Mouse (Mus musculus) midbrain, embryonic 10.5 days (tissue): ENCODE results near the gene H2-T24. TPM values are rescaled to one million over a fixed set of nuclear protein-coding genes. Genes with fewer than 3 reads are reported as not detected.
"Not testable (repeated sequence)": the region's sequence is repeated elsewhere in the genome, so short reads cannot be mapped to it uniquely, and the experiment has no call there.

ENCODE experiments used
- DNase-seq: peaks from one replicate; pipeline ENCODE4 v3.0.0-alpha.2; 2017; ENCODE audit warnings: low spot score
- H3K27ac ChIP-seq: fragments of 300-500 bp; sonication (generic); replicated peaks from 2 replicates; pipeline ENCODE4 v1.5.1; 2016; ENCODE audit warnings: mild to moderate bottlenecking
- H3K27me3 ChIP-seq: fragments of 300-500 bp; sonication (generic); 2 replicates; pipeline ENCODE4 v1.6.1; 2016; ENCODE audit warnings: low read depth, mild to moderate bottlenecking; ENCODE audit not compliant: poor library complexity, severe bottlenecking
- H3K36me3 ChIP-seq: fragments of 300-500 bp; sonication (generic); 2 replicates; pipeline ENCODE4 v1.6.1; 2016; ENCODE audit warnings: mild to moderate bottlenecking, moderate library complexity
- H3K4me1 ChIP-seq: fragments of 300-500 bp; sonication (generic); 2 replicates; pipeline ENCODE4 v1.6.1; 2016
- H3K4me3 ChIP-seq: fragments of 300-500 bp; sonication (generic); 2 replicates; pipeline ENCODE4 v1.5.1; 2016; ENCODE audit warnings: mild to moderate bottlenecking, moderate library complexity
- H3K9me3 ChIP-seq: fragments of 300-500 bp; sonication (generic); replicated peaks from 2 replicates; pipeline ENCODE4 v1.6.1; 2016; ENCODE audit warnings: mild to moderate bottlenecking
- WGBS: fragments of 180-500 bp; shearing (Covaris S2); methylation state at CpG from one replicate; pipeline ENCODE4 v1.1.7; 2016; 5-methylcytosine and 5-hydroxymethylcytosine counted together
- polyA plus RNA-seq: library from polyadenylated mRNA; unstranded; fragments of >200 nt; fragmentation: Nextera tagmentation; extraction: Ambion mirVana; gene quantifications from 2 replicates; pipeline ENCODE4 v1.2.1, GENCODE M21; 2016

The H2-T24 gene
- polyA plus RNA-seq, 1 experiment from 2014 or later = 4.4 TPM

GRCm38 (mm10) chr17:36019519-36019918 lies 841 bp downstream of the H2-T24 start:
- Histone ChIP-seq H3K4me1 (peaks cover 12% of the 10 kb centered on the region), H3K9me3 (no peaks in the 10 kb centered on the region; the same call in 1 of the 2 replicates), H3K4me3 (no peak overlapping the region), H3K27ac (no peak overlapping the region), H3K36me3 (peaks cover 14% of the 10 kb centered on the region), H3K27me3 (no peaks in the 10 kb centered on the region)
- 76% methylated on average over 3 of the region's 3 CpGs for WGBS
- no peak for DNase-seq

- Histone ChIP-seq H3K4me3 (no peak overlapping the region), H3K36me3 (peaks cover 19% of the 10 kb centered on the region), H3K9me3 (no peaks in the 10 kb centered on the region; the same call in 1 of the 2 replicates), H3K27ac (no peak overlapping the region), H3K4me1 (peaks cover 12% of the 10 kb centered on the region), H3K27me3 (no peaks in the 10 kb centered on the region)
- DNase-seq = no peak
- WGBS = 73% methylated on average over 2 of the region's 2 CpGs
Observed at GRCm38 (mm10) chr17:36018979-36019378, 1.4 kb downstream of the H2-T24 start.

- WGBS = 95% methylated on average over 5 of the region's 5 CpGs
- H3K9me3 ChIP-seq = no peaks in the 10 kb centered on the region; the same call in 1 of the 2 replicates
- H3K4me1 ChIP-seq = peaks cover 12% of the 10 kb centered on the region
- H3K4me3 ChIP-seq = no peak overlapping the region
- H3K27ac ChIP-seq = no peak overlapping the region
- no peak for DNase-seq
- H3K27me3 ChIP-seq = no peaks in the 10 kb centered on the region
- H3K36me3 ChIP-seq = peaks cover 20% of the 10 kb centered on the region
Observed at GRCm38 (mm10) chr17:36017046-36017445, 3.3 kb downstream of the H2-T24 start.

- no peaks in the 10 kb centered on the region; the same call in 1 of the 2 replicates for H3K9me3 ChIP-seq
- 94% methylated on average over 5 of the region's 5 CpGs for WGBS
Observed at GRCm38 (mm10) chr17:36014977-36015376, 5.4 kb downstream of the H2-T24 start.

GRCm38 (mm10) chr17:36004409-36004808 lies 16.0 kb downstream of the H2-T24 start:
- not testable (repeated sequence) for H3K4me3 ChIP-seq, H3K27ac ChIP-seq, H3K27me3 ChIP-seq, DNase-seq, H3K4me1 ChIP-seq
- Histone ChIP-seq H3K36me3 (peaks cover 27% of the 10 kb centered on the region), H3K9me3 (peaks cover 14% of the 10 kb centered on the region)
- WGBS = 96% methylated on average over 7 of the region's 7 CpGs

More at GRCm38 (mm10) chr17:36014977-36015376, 5.4 kb downstream of the H2-T24 start:
- no peak for DNase-seq
- no peaks in the 10 kb centered on the region for H3K4me1 ChIP-seq
- no peaks in the 10 kb centered on the region for H3K27me3 ChIP-seq
- H3K36me3 ChIP-seq = peaks cover 20% of the 10 kb centered on the region
- H3K4me3 ChIP-seq = no peak overlapping the region
- no peak overlapping the region for H3K27ac ChIP-seq

- WGBS = 93% methylated on average over 7 of the region's 7 CpGs
- Histone ChIP-seq H3K9me3 (peaks cover 14% of the 10 kb centered on the region), H3K36me3 (peaks cover 27% of the 10 kb centered on the region), H3K4me1 (no peaks in the 10 kb centered on the region), H3K27me3 (no peaks in the 10 kb centered on the region), H3K27ac (no peak overlapping the region), H3K4me3 (no peak overlapping the region)
- no peak for DNase-seq
Observed at GRCm38 (mm10) chr17:36003331-36003730, 17.0 kb downstream of the H2-T24 start.

GRCm38 (mm10) chr17:36001966-36002365 lies 18.4 kb downstream of the H2-T24 start:
- 93% methylated on average over 6 of the region's 6 CpGs for WGBS
- Histone ChIP-seq H3K27ac (no peak overlapping the region), H3K4me3 (no peak overlapping the region), H3K4me1 (peaks cover 8% of the 10 kb centered on the region), H3K27me3 (no peaks in the 10 kb centered on the region), H3K36me3 (peaks cover 26% of the 10 kb centered on the region), H3K9me3 (peaks cover 14% of the 10 kb centered on the region)
- DNase-seq = no peak

GRCm38 (mm10) chr17:36001121-36001897 lies 19.1 kb downstream of the H2-T24 start:
- Histone ChIP-seq H3K27me3 (no peaks in the 10 kb centered on the region), H3K36me3 (peaks cover 20% of the 10 kb centered on the region), H3K4me3 (no peak overlapping the region), H3K9me3 (peaks cover 7% of the 10 kb centered on the region), H3K4me1 (peaks cover 10% of the 10 kb centered on the region), H3K27ac (no peak overlapping the region)
- no peak for DNase-seq
- WGBS = 98% methylated on average over 12 of the region's 12 CpGs

GRCm38 (mm10) chr17:36000349-36000748 lies 20.0 kb downstream of the H2-T24 start:
- no peak overlapping the region for H3K27ac ChIP-seq
- 90% methylated on average over 4 of the region's 4 CpGs for WGBS
- no peak overlapping the region for H3K4me3 ChIP-seq
- no peak for DNase-seq
- H3K27me3 ChIP-seq = no peaks in the 10 kb centered on the region
- peaks cover 17% of the 10 kb centered on the region for H3K4me1 ChIP-seq
- H3K36me3 ChIP-seq = peaks cover 10% of the 10 kb centered on the region; the same call in 1 of the 2 replicates
- no peaks in the 10 kb centered on the region for H3K9me3 ChIP-seq

- Histone ChIP-seq H3K27ac (no peak overlapping the region), H3K36me3 (peaks cover 4% of the 10 kb centered on the region; the same call in 1 of the 2 replicates), H3K4me1 (peaks cover 23% of the 10 kb centered on the region), H3K9me3 (no peaks in the 10 kb centered on the region), H3K4me3 (no peak overlapping the region), H3K27me3 (no peaks in the 10 kb centered on the region)
- no peak for DNase-seq
- WGBS = 92% methylated on average over 7 of the region's 7 CpGs
Observed at GRCm38 (mm10) chr17:35999356-35999755, 21.0 kb downstream of the H2-T24 start.

GRCm38 (mm10) chr17:35998545-35999305 lies 21.6 kb downstream of the H2-T24 start:
- H3K4me3 ChIP-seq = no peak overlapping the region
- H3K36me3 ChIP-seq = peaks cover 4% of the 10 kb centered on the region; the same call in 1 of the 2 replicates
- H3K27me3 ChIP-seq = no peaks in the 10 kb centered on the region
- no peaks in the 10 kb centered on the region for H3K9me3 ChIP-seq
- no peak overlapping the region for H3K27ac ChIP-seq
- WGBS = 91% methylated on average over 6 of the region's 6 CpGs
- DNase-seq = no peak
- H3K4me1 ChIP-seq = peaks cover 23% of the 10 kb centered on the region

- no peaks in the 10 kb centered on the region for H3K27me3 ChIP-seq
- WGBS = 62% methylated on average over 12 of the region's 12 CpGs
Observed at GRCm38 (mm10) chr17:35997713-35998510, 22.4 kb downstream of the H2-T24 start.

More at GRCm38 (mm10) chr17:35997713-35998510, 22.4 kb downstream of the H2-T24 start:
- Histone ChIP-seq H3K27ac (no peak overlapping the region), H3K9me3 (no peaks in the 10 kb centered on the region), H3K4me3 (no peak overlapping the region), H3K36me3 (no peaks in the 10 kb centered on the region; the same call in 1 of the 2 replicates), H3K4me1 (peaks cover 23% of the 10 kb centered on the region)
- no peak for DNase-seq
